In the genomic region with DNA sequence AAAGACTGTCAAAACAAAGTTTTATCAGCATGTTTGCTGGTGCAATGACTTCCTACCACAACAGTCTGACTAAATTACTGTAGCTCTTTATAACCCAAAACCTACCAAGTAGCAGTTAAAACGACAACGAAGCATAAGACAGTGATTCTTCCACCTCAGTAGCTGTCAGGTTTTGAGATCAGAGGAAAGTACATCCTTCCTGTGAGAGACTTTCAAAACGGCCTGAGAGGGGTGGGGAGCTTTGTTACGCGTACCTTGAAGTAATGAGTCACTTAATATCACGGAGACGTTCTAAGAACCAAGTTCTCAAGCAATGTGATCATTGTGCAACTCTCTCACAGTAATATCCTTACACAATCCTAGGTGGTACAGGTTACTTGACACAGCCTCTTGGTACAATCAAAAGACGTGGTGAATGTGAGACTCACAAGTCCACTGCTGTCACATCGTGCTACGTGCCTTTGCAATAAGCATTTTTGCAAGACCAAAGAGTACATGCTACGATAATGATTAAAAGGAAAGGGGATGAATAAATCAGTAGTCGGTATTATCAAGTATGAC, we compare ENCODE assay signal across 20 mouse cellular contexts. TPM values are rescaled to one million over a fixed set of nuclear protein-coding genes. Genes with fewer than 3 reads are reported as not detected.
A peak's percentile ranks its signal among the peaks of the same experiment; 100 is the strongest.
DNase-seq lines count a peak whose midpoint lies in the region; ATAC-seq lines count a peak whose summit lies in the region.
"Had no signal": no experiment of that assay in that cellular context is flagged by ENCODE, and none has a peak within 500 bp of the region (broad histone marks: within the 10 kb centered on the region; RNA-seq: fewer than 3 reads in every experiment).

No protein-coding gene starts in this region.

- no peaks in the 10 kb centered on the region for H3K4me1 ChIP-seq in heart, embryonic 11.5 days (ENCODE audit: control insufficient read depth, insufficient read depth, low read length)
- H3K4me1 ChIP-seq: embryonic facial prominence, embryonic 15.5 days; hindbrain, embryonic 12.5 days had no signal

- H3K4me2 ChIP-seq in heart, embryonic 11.5 days, result no peak overlapping the region
- H3K4me2 ChIP-seq: embryonic facial prominence, embryonic 15.5 days; hindbrain, embryonic 12.5 days; midbrain, embryonic 11.5 days had no signal

- no peak overlapping the region for H3K9ac ChIP-seq in heart, embryonic 11.5 days (ENCODE audit: low read depth, low read length)
- H3K9ac ChIP-seq: embryonic facial prominence, embryonic 15.5 days; hindbrain, embryonic 12.5 days had no signal

- H3K4me3 ChIP-seq in heart, embryonic 11.5 days (ENCODE audit: low read depth, low read length), result no peak overlapping the region
- H3K4me3 ChIP-seq: embryonic facial prominence, embryonic 15.5 days; hindbrain, embryonic 12.5 days; layer of hippocampus, adult 2 months had no signal

- H3K9me3 ChIP-seq in heart, embryonic 11.5 days (replicated peaks; ENCODE audit: control insufficient read depth, low read length), result no peaks in the 10 kb centered on the region
- H3K9me3 ChIP-seq: embryonic facial prominence, embryonic 15.5 days; hindbrain, embryonic 12.5 days had no signal

- H3K36me3 ChIP-seq in heart, embryonic 11.5 days (ENCODE audit: control insufficient read depth, insufficient read depth, low read length), result 0 out of 2 replicates have a peak, but pooled peaks cover 3% of the 10 kb centered on the region

- peak; percentile 11 for DNase-seq in kidney, adult 9 months
- DNase-seq in kidney, postnatal 25 days, result no peak
- peak; percentile 76 for DNase-seq in thymus, postnatal 0 days (ENCODE audit: low spot score)
- DNase-seq in thymus, adult 18-20 months, result no peak
- peak; percentile 40 for DNase-seq in thymus, postnatal 25 days
- no peak for DNase-seq in right cerebral cortex, adult 2 months (ENCODE audit: low spot score in 2 of 2)
- DNase-seq: adrenal gland, postnatal 25 days; B cell, adult 2 months; cerebellum, adult 11-12 months; cerebellum, postnatal 14 days; embryo, embryonic 11 days; gastrocnemius, postnatal 25 days; layer of hippocampus, postnatal 36 days had no signal

- H3K27me3 ChIP-seq in heart, embryonic 11.5 days (ENCODE audit: control insufficient read depth, insufficient read depth, low read length), result no peaks in the 10 kb centered on the region
- H3K27me3 ChIP-seq: embryonic facial prominence, embryonic 15.5 days; hindbrain, embryonic 12.5 days had no signal

- peak; percentile 77 for ATAC-seq in inflammation-experienced regulatory T-cells, adult 6 months
- ATAC-seq in heart, embryonic 11.5 days (replicated peaks; ENCODE audit: insufficient number of reproducible peaks, low FRiP score, low TSS enrichment), result no peak

- 80% methylated on average over 12 of the region's 12 CpGs for WGBS in heart, embryonic 11.5 days (ENCODE audit: insufficient replicate concordance)

- no peak overlapping the region for H3K27ac ChIP-seq in heart, embryonic 11.5 days (ENCODE audit: low read depth, low read length)
- H3K27ac ChIP-seq: embryonic facial prominence, embryonic 15.5 days; hindbrain, embryonic 12.5 days; layer of hippocampus, adult 2 months; macrophage had no signal

RNA-seq across cellular contexts. Expression of a gene that starts 22.0 kb away (rescaled TPM):
- polyA plus RNA-seq in thymus, postnatal 0 days (2015; fragmentation: Nextera tagmentation; extraction: Ambion mirVana), result 146 and 150 TPM in 2 replicates
- 10 to 100 TPM; 64.4 to 96.0 (median 93.8) TPM for polyA plus RNA-seq in inflammation-experienced regulatory T-cells, adult 6 months (2017; shearing (Covaris generic))
- polyA plus RNA-seq in heart, embryonic 11.5 days (2014; fragmentation: Nextera tagmentation; extraction: Ambion mirVana), result 36.2 and 41.2 TPM in 2 replicates

RNA-seq across cellular contexts. Expression of a gene that starts 30.3 kb away (rescaled TPM):
- 1.3 and 2.0 TPM in 2 replicates for polyA plus RNA-seq in thymus, postnatal 0 days (2015; fragmentation: Nextera tagmentation; extraction: Ambion mirVana)
- under 1 TPM in 1 of 3 experiments, not detected in 2; 0.26 TPM for polyA plus RNA-seq in inflammation-experienced regulatory T-cells, adult 6 months (2017; shearing (Covaris generic))
- 1.8 and 3.7 TPM in 2 replicates for polyA plus RNA-seq in heart, embryonic 11.5 days (2014; fragmentation: Nextera tagmentation; extraction: Ambion mirVana)
- polyA plus RNA-seq: macrophage had no signal

RNA-seq across cellular contexts. Expression of a gene that starts 45.3 kb away (rescaled TPM):
- polyA plus RNA-seq in thymus, postnatal 0 days (2015; fragmentation: Nextera tagmentation; extraction: Ambion mirVana), result 17.2 and 17.8 TPM in 2 replicates
- polyA plus RNA-seq in inflammation-experienced regulatory T-cells, adult 6 months (2017; shearing (Covaris generic)), result 10 to 100 TPM; 21.6 to 26.7 (median 26.3) TPM
- 5.6 and 6.4 TPM in 2 replicates for polyA plus RNA-seq in heart, embryonic 11.5 days (2014; fragmentation: Nextera tagmentation; extraction: Ambion mirVana)

Comparison
In these comparisons a context has a peak if more than half of its experiments do, and no peak if none do; other contexts are left out.
1. DNase-seq: peak in kidney, adult 9 months (single experiment), thymus, postnatal 0 days (single experiment) and thymus, postnatal 25 days (single experiment); none in kidney, postnatal 25 days (0 of 2), thymus, adult 18-20 months (0 of 2) and right cerebral cortex, adult 2 months (0 of 2).